Mouse (Mus musculus): ENCODE data around the gene Tmem52b. TPM values are rescaled to one million over a fixed set of nuclear protein-coding genes. Genes with fewer than 3 reads are reported as not detected.
A peak's percentile ranks its signal among the peaks of the same experiment; 100 is the strongest.

The Tmem52b gene
- total RNA-seq, 2 experiments from 2014 or later = not detected

DNA sequence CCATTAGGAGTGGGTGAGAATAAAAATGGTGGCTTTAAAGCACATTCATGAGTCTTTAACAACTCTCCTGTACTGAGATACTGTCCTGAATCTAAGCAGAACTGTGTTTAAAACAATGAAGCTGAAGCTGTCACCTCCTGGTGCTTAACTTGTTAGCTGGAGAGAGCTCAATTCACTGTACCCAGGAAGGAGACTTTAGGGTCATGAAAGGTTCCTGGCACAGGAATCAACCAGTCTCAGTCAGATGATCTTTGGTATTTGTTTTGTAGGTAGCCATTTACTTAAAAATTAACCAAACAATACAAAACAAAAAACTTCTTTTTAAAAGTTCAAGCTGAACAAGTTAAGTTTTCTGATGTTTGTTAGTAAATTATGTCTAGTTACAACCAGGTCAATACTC is 17.9 kb downstream of the Tmem52b start:
- DNase-seq (ENCODE audit: low spot score in 2 of 2) = no peak

DNA sequence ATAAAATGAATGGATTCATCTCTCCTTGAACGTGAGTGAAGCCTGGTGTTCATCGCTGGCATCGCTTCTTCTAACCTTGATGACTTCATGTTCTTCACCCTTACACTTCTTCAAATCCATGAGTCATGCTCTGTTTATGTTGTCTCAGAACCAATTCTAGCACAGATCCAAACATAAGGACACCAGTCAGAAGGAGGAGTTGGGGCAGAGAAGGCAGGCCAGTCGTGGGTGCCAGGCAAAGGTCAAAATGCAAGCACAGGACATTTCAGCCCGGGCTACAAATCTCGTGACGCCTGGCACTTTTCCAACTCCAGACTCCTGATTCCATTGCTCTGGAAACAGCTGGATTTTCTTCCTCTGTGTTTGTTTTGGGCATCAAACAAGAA is 20.2 kb downstream of the Tmem52b start:
- peak; percentile 49 to 65 for DNase-seq (ENCODE audit: low spot score in 2 of 2)

DNA sequence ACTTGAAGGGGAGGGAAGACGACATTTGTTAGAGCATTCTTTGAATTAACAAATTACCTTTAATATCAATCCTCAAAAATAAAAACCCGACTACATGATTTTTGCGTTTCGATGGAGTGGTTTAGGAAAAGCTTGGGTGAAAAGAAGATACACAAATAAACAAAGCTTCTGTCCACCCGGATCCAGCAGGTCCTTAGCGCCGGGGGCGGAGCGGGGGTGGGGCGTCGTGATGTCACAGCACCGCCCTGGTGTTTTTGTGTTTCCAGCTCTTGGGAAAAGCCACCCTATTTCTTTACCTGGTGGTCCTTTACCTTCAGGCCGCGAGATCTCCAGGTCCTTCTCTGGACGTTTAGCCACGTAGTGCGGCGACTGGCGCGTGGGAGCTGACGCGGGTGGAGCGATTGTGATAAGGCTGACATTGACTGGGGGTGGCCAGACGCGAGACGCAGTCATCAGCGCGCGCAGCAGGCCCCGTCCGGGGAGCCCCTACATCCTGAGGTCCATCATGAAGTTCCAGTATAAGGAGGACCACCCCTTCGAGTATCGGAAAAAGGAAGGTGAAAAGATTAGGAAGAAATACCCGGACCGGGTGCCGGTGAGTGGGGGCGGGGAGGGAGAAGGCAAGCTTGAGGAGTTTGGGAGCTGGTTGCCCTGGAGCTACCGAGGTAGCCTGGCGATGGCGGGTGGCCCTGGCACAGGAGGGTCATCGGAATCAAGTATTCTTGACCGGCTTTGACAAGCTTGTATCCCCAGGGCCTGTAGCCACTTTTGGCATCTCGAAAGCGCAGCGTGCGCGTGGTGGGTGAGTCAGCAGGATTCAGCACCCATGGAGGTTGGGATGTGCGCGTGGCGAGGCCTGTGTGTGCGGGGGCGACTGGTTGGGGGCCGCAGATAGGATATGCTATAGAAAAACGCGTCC is 20.8 kb downstream of the Tmem52b start, which contains the start of gene Gabarapl1:
Gabarapl1 (plus strand) TSS at position 219 of the 919 bp plus-strand sequence.
- DNase-seq (ENCODE audit: low spot score in 2 of 2) = peak; percentile 78 to 85

DNA sequence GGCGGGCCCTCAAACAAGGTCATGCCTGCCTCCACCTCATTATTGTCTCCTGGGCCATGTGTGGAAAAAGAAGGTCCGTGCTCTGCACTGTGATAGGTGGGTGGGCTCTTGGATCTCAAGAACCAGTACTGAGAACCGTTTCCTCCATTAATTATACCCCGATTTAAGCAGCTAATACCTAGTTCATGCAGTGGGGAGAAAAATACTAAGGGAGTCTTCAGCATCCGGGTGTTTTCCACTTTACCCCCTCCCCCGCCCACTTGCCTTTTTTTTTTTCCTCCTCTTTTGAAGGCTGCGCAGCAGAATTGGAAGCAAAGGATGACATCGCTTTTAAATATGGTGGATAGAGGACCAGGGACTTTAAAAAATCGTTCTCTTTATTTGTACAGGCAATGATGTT is 21.7 kb downstream of the Tmem52b start:
- DNase-seq (ENCODE audit: low spot score in 2 of 2) = peak; percentile 26 to 42

DNA sequence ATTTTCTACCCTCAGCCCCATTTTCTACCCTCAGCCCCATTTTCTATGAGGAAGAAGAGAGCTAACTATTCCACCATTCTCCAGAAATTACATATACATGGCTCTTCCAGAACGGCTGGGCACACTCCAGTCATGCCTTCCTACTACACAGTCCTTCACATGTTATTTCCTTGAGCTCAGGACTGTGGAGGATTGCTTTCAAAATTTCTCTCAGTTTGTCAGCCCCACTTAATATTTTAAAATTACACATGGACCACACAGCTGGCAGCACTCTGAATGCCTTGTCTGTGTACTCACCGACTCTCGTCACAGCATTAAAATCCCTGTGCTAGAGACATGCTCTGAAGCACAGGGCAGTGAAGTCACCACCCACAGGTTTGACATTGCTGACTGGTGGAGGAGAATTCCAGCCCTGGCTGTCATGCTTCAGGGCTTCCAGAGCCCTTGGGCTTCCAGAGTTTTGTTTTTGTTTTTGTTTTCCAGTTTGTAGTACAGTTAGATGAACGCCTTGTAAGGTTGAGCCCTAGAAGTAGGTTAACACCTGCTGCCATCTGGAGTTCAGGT is 22.4 kb downstream of the Tmem52b start:
- peak in 1 of 2 experiments; percentile 8 for DNase-seq (ENCODE audit: low spot score in 2 of 2)

GRCm38 (mm10) chr6:129535723-129536122 is 23.4 kb downstream of the Tmem52b start:
- DNase-seq (ENCODE audit: low spot score in 2 of 2) = no peak

GRCm38 (mm10) chr6:129538555-129538954 is 26.2 kb downstream of the Tmem52b start:
- DNase-seq (ENCODE audit: low spot score in 2 of 2) = no peak

- DNase-seq (ENCODE audit: low spot score in 2 of 2) = peak; percentile 24 to 46
Observed at GRCm38 (mm10) chr6:129541931-129542330, 29.6 kb downstream of the Tmem52b start.

DNA sequence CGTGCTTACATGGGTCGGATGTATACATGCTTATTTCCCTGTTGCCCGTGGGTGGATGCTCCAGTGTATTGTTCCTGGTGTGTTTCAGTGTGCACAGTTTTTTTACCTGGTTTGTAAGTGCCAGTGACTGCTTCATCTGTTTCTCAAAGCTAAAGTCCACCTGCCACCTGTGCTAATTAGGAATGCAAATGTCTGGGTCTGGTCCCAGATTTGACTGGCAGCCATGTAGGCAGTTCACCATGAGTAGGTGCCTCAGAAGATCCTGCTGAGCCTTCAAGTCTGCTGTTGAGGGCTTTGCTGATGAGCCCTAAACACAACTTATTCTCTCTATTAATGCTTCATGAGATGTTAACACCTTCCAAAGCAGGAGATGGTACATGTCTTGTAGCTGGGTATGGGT is 30.2 kb downstream of the Tmem52b start:
- DNase-seq (ENCODE audit: low spot score in 2 of 2) = no peak

DNA sequence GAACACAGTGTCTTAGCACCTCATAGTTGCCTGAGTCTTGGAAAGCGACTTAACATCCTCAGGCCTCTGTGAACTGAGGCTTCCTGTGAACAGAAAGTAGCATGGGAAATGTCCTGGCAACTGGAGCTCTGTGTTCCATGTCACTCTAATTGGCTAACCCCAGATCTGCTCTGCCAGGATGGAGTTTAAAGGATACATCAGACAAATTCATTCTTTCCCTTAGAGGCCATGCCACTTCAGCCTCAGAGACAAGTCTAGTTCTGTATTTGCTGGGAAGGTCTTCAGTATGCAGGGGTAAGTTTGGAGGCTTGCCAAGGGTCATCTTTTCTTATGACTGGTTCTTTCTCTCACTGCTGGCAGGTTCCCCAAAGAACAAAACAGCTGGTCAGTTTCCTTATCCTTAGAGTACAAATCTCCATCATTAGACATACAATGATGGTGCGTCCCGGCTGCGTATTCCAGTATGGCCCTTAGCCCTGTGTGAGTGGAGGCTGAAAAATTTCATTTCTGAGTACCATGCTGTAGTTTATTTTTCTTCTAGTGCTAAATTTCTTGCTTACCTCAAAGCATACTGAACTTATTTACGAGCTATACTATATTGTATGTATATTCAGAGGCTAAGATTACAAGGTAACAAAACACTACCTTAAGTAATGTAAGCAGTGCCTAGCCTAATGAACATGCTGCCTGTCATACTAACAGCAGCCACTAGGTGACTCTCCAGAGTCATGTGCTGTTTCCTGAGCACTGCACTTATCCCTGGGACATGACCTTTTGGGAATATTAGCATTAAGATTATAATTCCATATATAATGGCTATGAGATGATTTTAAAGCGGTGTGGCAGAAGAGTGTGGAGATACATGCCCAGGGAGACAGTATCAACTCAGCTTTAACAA is 31.6 kb downstream of the Tmem52b start:
- DNase-seq (ENCODE audit: low spot score in 2 of 2) = peak; percentile 79 to 82

DNA sequence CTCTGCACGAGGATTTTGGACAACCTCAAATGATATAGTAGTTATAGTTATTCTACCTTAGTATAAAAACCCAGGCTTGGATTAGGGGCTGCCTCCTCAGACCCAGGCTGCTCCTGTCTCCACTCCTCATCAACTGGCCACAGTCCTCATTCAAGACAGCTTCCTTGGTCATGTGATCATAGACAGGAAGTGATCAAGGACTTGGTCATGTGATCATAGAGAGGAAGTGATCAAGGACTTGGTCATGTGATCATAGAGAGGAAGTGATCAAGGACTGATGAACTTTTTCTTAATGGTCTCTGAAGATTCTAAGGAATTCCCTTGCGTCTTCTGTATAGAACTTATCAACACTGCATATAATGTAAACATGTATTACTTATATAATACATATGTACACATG is 34.9 kb downstream of the Tmem52b start:
- no peak for DNase-seq (ENCODE audit: low spot score in 2 of 2)

DNA sequence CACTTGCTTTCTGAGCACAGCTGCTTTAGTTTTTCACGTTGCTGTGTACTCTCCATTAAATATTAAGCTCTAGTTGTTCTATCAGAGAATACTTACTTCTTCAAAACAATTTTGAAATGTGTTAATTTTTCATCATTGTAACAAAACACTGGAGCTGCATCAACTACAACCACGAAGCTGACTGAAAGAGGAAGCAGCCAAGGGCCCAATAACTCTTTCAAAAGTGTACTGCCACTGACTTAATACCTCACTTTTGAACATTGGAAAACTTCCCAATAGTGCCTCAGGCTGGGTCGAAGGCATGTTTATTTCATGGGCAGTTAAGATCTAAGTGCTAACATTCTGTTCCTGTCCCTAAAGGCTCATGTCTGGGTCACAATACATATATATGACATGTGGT is 35.7 kb downstream of the Tmem52b start:
- no peak for DNase-seq (ENCODE audit: low spot score in 2 of 2)

DNA sequence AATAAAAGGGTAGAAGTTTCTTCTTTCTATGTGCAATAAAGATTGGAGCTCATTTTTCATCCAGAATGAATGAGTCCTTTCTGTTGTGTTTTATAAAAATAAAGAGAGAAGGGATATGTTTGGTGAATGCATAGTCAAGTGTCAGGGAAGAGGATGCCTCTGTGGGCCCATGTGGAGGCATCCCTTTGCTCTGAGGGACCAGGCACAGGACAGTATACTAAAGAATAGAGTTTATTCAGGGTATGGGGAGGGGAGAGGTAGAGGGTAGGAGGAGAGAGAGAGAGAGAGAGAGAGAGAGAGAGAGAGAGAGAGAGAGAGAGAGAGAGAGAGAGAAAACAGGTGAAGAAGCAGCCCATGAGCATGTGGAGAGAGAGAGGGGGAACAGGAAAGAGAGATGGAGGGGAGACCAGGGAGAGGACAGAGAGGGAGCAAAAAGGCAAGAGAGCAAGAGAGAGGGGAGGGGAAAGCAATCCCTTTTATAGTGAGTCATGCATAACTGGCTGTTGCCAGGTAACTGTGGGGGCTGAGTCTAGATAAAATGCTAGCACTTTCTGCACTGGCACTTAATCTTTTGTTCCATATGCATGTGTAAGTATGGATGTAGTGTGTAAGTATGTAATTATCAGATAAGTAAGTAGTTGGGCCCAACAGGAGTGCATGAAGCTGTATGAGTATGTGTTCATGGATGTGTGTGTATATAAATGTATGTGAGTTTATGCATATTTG is 45.1 kb downstream of the Tmem52b start:
- no peak for DNase-seq (ENCODE audit: low spot score in 2 of 2)

- peak; percentile 82 to 83 for DNase-seq (ENCODE audit: low spot score in 2 of 2)
Observed at GRCm38 (mm10) chr6:129558946-129559640, 46.7 kb downstream of the Tmem52b start.

DNA sequence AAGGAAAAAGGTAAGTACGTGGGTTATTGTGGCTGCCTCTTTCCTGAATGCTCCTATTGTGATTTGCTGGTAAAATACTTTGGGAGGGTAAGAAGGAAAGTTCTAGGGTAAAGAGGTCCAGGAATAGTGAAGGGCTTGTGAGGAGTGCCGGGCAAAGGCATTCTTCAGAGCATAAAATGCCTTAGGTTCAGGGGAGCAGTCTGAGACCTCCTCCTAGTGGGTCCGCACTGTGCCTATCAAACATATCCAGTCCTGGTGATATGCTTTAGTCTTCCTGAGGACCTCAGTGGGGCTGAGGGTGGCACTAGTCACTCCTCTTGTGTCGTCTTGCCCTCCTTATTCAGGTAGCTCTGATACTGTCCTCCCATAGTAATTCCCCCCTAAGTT is 47.3 kb downstream of the Tmem52b start:
- no peak for DNase-seq (ENCODE audit: low spot score in 2 of 2)

- no peak for DNase-seq (ENCODE audit: low spot score in 2 of 2)
Observed at GRCm38 (mm10) chr6:129565257-129565656, 52.9 kb downstream of the Tmem52b start.

Data from layer of hippocampus, postnatal 10 days (tissue).